Mouse (Mus musculus) skeletal muscle tissue, adult 2 months (tissue): ENCODE results near the gene Tcp11l2.

Experiments
- DNase-seq: peaks from one replicate; pipeline ENCODE4 v3.0.0-alpha.2; 2012; ENCODE audit warnings: low read depth, low spot score

The Tcp11l2 gene

GRCm38 (mm10) chr10:84598172-84598571 lies 21.7 kb downstream of the Tcp11l2 start:
- DNase-seq = no peak

GRCm38 (mm10) chr10:84600136-84600535 lies 23.7 kb downstream of the Tcp11l2 start:
- no peak for DNase-seq

GRCm38 (mm10) chr10:84604335-84604734 lies 27.9 kb downstream of the Tcp11l2 start:
- no peak for DNase-seq

GRCm38 (mm10) chr10:84608361-84608760 lies 31.9 kb downstream of the Tcp11l2 start:
- DNase-seq = no peak

- DNase-seq = peak; percentile 21
These were observed 33.9 kb downstream of the Tcp11l2 start for GRCm38 (mm10) chr10:84610324-84610723.

- no peak for DNase-seq
These were observed 34.4 kb downstream of the Tcp11l2 start for GRCm38 (mm10) chr10:84610783-84611182.

- no peak for DNase-seq
These were observed 35.2 kb downstream of the Tcp11l2 start for GRCm38 (mm10) chr10:84611664-84612063.

- DNase-seq = no peak
These were observed 35.9 kb downstream of the Tcp11l2 start for GRCm38 (mm10) chr10:84612281-84612680.

GRCm38 (mm10) chr10:84613366-84613765 lies 36.9 kb downstream of the Tcp11l2 start:
- no peak for DNase-seq

- no peak for DNase-seq
These were observed 38.6 kb downstream of the Tcp11l2 start for GRCm38 (mm10) chr10:84615076-84615475.

- peak; percentile 90 for DNase-seq
These were observed 45.7 kb downstream of the Tcp11l2 start, which contains the start of gene Polr3b for GRCm38 (mm10) chr10:84621826-84622790. TSS of gene Polr3b (plus strand) at chr10:84622292.

GRCm38 (mm10) chr10:84631182-84631581 lies 54.8 kb downstream of the Tcp11l2 start:
- DNase-seq = no peak

GRCm38 (mm10) chr10:84632005-84632404 lies 55.6 kb downstream of the Tcp11l2 start:
- no peak for DNase-seq

- DNase-seq = peak; percentile 82
These were observed 60.2 kb downstream of the Tcp11l2 start for GRCm38 (mm10) chr10:84636656-84637055.

GRCm38 (mm10) chr10:84638382-84638781 lies 62.0 kb downstream of the Tcp11l2 start:
- DNase-seq = peak; percentile 43

GRCm38 (mm10) chr10:84639525-84640287 lies 63.3 kb downstream of the Tcp11l2 start:
- DNase-seq = no peak

GRCm38 (mm10) chr10:84640861-84641260 lies 64.4 kb downstream of the Tcp11l2 start:
- no peak for DNase-seq

- DNase-seq = no peak
These were observed 65.2 kb downstream of the Tcp11l2 start for GRCm38 (mm10) chr10:84641576-84641975.

GRCm38 (mm10) chr10:84645940-84646339 lies 69.5 kb downstream of the Tcp11l2 start:
- no peak for DNase-seq

- DNase-seq = peak; percentile 34
These were observed 70.2 kb downstream of the Tcp11l2 start for GRCm38 (mm10) chr10:84646506-84647102.

GRCm38 (mm10) chr10:84647264-84647663 lies 70.8 kb downstream of the Tcp11l2 start:
- DNase-seq = no peak

GRCm38 (mm10) chr10:84648911-84649310 lies 72.5 kb downstream of the Tcp11l2 start:
- no peak for DNase-seq
